Mouse (Mus musculus) hindbrain, embryonic 10.5 days (tissue): ENCODE measurements at regions not wholly inside any gene's neighbourhood (a gene's known extent, or its start where the extent isn't known, plus 50 kb on each side); places are given as distances from the start of the nearest gene placed in this dataset.
"Not testable (repeated sequence)": the region's sequence is repeated elsewhere in the genome, so short reads cannot be mapped to it uniquely, and the experiment has no call there.

Experiments
- DNase-seq: peaks from one replicate; pipeline ENCODE4 v3.0.0-alpha.2; 2017; ENCODE audit warnings: low spot score
- H3K27ac ChIP-seq: fragments of 300-500 bp; sonication (generic); 2 replicates; pipeline ENCODE4 v1.5.1; 2016; ENCODE audit warnings: mild to moderate bottlenecking, moderate library complexity
- H3K27me3 ChIP-seq: fragments of 300-500 bp; sonication (generic); 2 replicates; pipeline ENCODE4 v1.6.1; 2016; ENCODE audit warnings: mild to moderate bottlenecking; ENCODE audit not compliant: poor library complexity, insufficient read depth, severe bottlenecking
- H3K36me3 ChIP-seq: fragments of 300-500 bp; sonication (generic); 2 replicates; pipeline ENCODE4 v1.6.1; 2016; ENCODE audit warnings: mild to moderate bottlenecking, moderate library complexity
- H3K4me1 ChIP-seq: fragments of 300-500 bp; sonication (generic); replicated peaks from 2 replicates; pipeline ENCODE4 v1.6.1; 2016; ENCODE audit warnings: mild to moderate bottlenecking
- H3K4me3 ChIP-seq: fragments of 300-500 bp; sonication (generic); 2 replicates; pipeline ENCODE4 v1.5.1; 2016; ENCODE audit warnings: mild to moderate bottlenecking, moderate library complexity
- H3K9me3 ChIP-seq: fragments of 300-500 bp; sonication (generic); 2 replicates; pipeline ENCODE4 v1.6.1; 2016; ENCODE audit warnings: mild to moderate bottlenecking, moderate library complexity
- WGBS: fragments of 180-500 bp; shearing (Covaris S2); methylation state at CpG from one replicate; pipeline ENCODE4 v1.1.7; 2016; 5-methylcytosine and 5-hydroxymethylcytosine counted together

- not testable (repeated sequence) for H3K27ac ChIP-seq, H3K36me3 ChIP-seq, DNase-seq, H3K4me3 ChIP-seq, H3K4me1 ChIP-seq, H3K9me3 ChIP-seq, H3K27me3 ChIP-seq
- 80% methylated on average over 2 of the region's 2 CpGs for WGBS
Observed at GRCm38 (mm10) chr6:109193061-109193460, 364.6 kb downstream of the Edem1 start.

GRCm38 (mm10) chr6:109193603-109194002, 365.2 kb downstream of the Edem1 start:
- Histone ChIP-seq H3K4me1 (no peaks in the 10 kb centered on the region), H3K27ac (no peak overlapping the region), H3K4me3 (no peak overlapping the region), H3K27me3 (no peaks in the 10 kb centered on the region), H3K9me3 (no peaks in the 10 kb centered on the region), H3K36me3 (no peaks in the 10 kb centered on the region)
- WGBS = 80% methylated on average over 3 of the region's 3 CpGs
- no peak for DNase-seq

GRCm38 (mm10) chr6:109209699-109210098, 381.3 kb downstream of the Edem1 start:
- Histone ChIP-seq H3K27me3 (no peaks in the 10 kb centered on the region), H3K27ac (no peak overlapping the region), H3K4me3 (no peak overlapping the region), H3K36me3 (no peaks in the 10 kb centered on the region), H3K9me3 (no peaks in the 10 kb centered on the region), H3K4me1 (no peaks in the 10 kb centered on the region)
- 80% methylated on average over 2 of the region's 2 CpGs for WGBS
- no peak for DNase-seq

- H3K9me3 ChIP-seq = no peaks in the 10 kb centered on the region
- WGBS = 91% methylated on average over 6 of the region's 6 CpGs
Observed at GRCm38 (mm10) chr6:109230391-109230790, 401.9 kb downstream of the Edem1 start.

GRCm38 (mm10) chr6:109233426-109233825, 405.0 kb downstream of the Edem1 start:
- Histone ChIP-seq H3K9me3 (no peaks in the 10 kb centered on the region), H3K4me1 (no peaks in the 10 kb centered on the region), H3K4me3 (no peak overlapping the region), H3K27me3 (no peaks in the 10 kb centered on the region), H3K27ac (no peak overlapping the region), H3K36me3 (no peaks in the 10 kb centered on the region)
- 81% methylated on average over 3 of the region's 3 CpGs for WGBS
- no peak for DNase-seq

More at GRCm38 (mm10) chr6:109230391-109230790, 401.9 kb downstream of the Edem1 start:
- no peaks in the 10 kb centered on the region for H3K4me1 ChIP-seq
- H3K36me3 ChIP-seq = no peaks in the 10 kb centered on the region
- H3K27ac ChIP-seq = no peak overlapping the region
- no peak overlapping the region for H3K4me3 ChIP-seq
- H3K27me3 ChIP-seq = no peaks in the 10 kb centered on the region
- DNase-seq = no peak

GRCm38 (mm10) chr6:109245666-109246065, 417.2 kb downstream of the Edem1 start:
- no peak for DNase-seq
- H3K36me3 ChIP-seq = no peaks in the 10 kb centered on the region
- no peaks in the 10 kb centered on the region for H3K27me3 ChIP-seq
- H3K27ac ChIP-seq = no peak overlapping the region
- no peaks in the 10 kb centered on the region for H3K9me3 ChIP-seq
- H3K4me3 ChIP-seq = no peak overlapping the region
- WGBS = 84% methylated on average over 2 of the region's 2 CpGs
- H3K4me1 ChIP-seq = no peaks in the 10 kb centered on the region

- WGBS = 23% methylated on average over 2 of the region's 2 CpGs
- H3K27ac ChIP-seq, H3K36me3 ChIP-seq, H3K27me3 ChIP-seq, H3K9me3 ChIP-seq, H3K4me3 ChIP-seq, H3K4me1 ChIP-seq, DNase-seq: not testable (repeated sequence)
Observed at GRCm38 (mm10) chr6:109246510-109246909, 418.1 kb downstream of the Edem1 start.
